Mouse (Mus musculus): Measurements from ENCODE around the gene C130074G19Rik. TPM values are rescaled to one million over a fixed set of nuclear protein-coding genes. Genes with fewer than 3 reads are reported as not detected.
A peak's percentile ranks its signal among the peaks of the same experiment; 100 is the strongest.

Gene C130074G19Rik
- total RNA-seq, 2 experiments from 2014 or later = 7.1 to 8.8 TPM

GRCm38 (mm10) chr1:184877306-184877705 is 5.7 kb downstream of the C130074G19Rik start:
- DNase-seq (ENCODE audit: low spot score in 2 of 2) = no peak

DNA sequence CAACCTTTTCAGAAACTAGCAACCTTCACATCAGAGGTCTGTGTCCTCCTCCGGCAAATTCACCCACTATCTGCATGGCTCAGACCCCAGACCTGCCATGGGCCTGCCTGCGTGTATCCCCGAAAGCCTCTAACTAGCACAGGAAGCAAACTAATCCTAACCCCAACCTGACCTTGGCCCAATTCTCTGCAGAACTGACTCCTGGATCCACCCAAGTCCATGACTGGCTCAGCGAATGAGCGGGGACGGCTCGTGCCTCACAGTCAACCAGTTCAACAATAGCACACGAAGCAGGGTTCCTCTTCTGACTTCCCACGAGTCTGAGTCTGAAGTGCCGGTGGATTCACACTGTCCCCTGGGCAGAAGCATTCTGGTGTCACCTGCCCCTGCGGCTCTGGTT is 9.1 kb downstream of the C130074G19Rik start:
- DNase-seq (ENCODE audit: low spot score in 2 of 2) = no peak

DNA sequence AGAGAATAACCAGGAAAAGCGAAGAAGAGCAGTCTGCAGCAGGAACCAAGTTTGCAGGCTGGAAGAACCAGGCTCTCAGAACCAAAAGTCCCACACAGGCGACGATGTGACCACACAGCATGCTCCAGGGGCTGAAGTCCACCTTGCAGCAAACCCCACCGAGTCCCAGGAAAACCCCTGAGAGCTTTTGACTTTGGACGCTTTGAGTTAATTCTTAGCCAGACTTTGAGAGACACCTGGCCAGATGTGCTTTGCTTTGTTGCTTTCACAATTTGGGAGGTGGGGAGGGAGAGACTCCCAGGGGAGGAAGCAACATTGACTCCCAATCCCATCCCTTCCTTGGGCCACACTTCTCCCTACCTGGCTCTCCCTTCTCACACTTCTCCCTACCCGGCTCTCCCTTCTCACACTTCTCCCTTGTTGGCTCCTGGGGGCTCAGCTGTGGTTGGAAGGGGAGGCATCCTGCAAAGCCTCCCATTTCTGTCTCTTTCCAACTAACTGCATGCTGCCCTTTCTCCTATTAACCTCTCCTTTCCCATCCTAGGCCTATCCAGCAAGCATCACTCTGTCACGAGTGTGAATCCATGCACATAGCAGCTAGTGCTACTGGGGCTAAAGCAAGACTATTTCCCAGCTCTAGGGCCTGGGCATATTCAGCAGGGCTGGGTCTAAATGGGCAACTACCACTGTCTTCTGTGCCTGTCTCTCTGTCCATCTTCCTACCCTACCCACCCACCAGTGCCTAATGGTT is 10.8 kb downstream of the C130074G19Rik start:
- DNase-seq (ENCODE audit: low spot score in 2 of 2) = no peak

DNA sequence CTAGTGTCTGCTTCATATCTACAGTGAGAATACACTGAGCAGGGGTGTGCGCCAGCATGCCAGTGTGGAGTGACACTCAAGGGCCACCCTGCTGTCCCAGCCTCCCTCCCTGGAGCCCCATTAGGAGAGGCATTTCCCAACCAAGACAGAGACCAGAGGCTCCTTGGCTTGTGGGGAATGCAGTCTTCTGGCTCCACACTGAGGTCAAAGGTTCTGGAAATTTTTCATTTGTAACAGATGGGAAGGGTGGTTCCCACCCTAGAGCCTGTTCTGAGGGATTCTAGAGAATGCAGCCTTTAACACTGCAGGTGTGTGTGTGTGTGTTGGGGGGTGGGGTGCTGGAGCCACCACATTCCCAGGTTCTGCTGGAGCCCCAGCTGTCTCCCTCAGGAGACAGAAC is 11.5 kb downstream of the C130074G19Rik start:
- DNase-seq (ENCODE audit: low spot score in 2 of 2) = no peak

DNA sequence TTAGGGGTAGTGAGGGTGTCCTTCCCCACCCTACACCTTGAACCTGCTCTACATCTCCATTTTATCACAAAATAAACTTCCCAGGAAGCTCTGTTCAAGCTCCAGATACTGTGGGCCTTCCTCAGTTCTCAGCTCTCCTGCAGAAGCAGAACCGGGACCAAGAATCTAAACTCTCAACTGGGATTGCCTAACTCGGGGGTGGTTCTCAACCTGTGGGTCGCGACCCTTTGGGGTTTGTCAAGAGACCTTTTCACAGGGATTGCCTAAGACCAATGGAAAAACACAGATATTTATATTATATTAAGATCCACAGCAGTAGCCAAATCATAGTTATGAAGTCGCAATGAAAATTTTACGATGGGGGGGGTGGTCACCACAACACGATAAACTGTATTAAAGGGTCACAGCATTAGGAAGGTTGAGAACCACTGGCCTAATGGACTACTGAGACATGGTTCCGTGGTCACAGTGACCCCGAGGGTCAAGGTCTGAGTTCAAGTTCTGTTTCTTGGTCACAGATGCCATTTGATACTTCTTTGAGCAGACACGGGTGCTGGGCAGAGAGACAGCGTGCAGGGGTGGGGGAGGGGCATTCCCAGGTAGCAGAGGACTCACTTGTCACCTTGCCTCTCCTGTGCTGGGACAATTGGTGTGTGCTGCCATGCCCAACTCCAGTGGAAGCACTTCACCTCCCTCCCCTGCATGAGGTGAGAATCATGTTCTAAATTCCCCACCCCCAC is 12.2 kb downstream of the C130074G19Rik start:
- no peak for DNase-seq (ENCODE audit: low spot score in 2 of 2)

GRCm38 (mm10) chr1:184869939-184870565 is 13.0 kb downstream of the C130074G19Rik start:
- DNase-seq (ENCODE audit: low spot score in 2 of 2) = no peak

DNA sequence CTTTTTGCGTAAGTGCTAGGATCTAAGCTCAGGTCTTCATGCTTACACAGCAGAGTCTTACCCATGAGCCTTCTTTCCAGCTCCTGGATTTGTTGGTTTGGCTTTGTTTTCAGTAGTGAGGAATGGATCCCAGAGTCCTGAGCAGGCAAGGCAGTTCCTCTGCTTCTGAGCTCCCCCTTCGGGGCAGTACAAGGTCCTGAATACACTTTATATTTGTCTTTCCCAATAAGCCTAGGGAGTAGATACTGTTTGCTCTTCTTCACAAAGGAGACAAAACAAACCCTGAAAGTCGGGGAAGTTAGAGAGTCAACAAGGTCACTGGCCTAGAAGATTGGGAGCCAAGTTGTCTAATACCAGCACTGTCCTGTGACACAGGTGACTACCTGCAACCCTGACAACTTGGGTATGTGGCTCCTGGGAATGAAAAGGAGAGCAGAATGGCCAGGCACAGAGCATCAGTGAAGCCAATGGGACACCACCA is 15.3 kb downstream of the C130074G19Rik start:
- DNase-seq (ENCODE audit: low spot score in 2 of 2) = no peak

DNA sequence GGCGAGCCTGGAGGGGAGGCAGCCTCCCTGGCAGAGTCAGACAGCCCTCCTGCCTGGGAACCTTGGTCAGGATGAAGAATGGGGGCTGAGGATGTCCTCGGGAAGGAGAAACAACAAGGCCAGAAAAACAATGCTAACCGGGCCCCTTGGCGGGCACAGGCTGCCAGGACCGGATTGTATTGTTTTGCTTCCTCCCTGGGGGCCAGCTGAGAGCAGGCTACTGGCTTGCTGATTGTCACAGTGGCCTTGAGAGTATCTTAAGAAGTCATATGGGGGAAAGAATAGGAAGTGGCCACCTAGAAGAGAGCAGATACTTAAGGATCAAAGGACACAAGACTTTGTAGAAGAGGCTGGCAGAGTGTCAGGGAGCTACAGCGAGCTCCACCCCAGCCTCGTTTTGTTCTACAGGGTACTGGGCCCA is 18.6 kb downstream of the C130074G19Rik start:
- DNase-seq (ENCODE audit: low spot score in 2 of 2) = no peak

GRCm38 (mm10) chr1:184862636-184863035 is 20.4 kb downstream of the C130074G19Rik start:
- DNase-seq (ENCODE audit: low spot score in 2 of 2) = no peak

GRCm38 (mm10) chr1:184861551-184861950 is 21.5 kb downstream of the C130074G19Rik start:
- DNase-seq (ENCODE audit: low spot score in 2 of 2) = no peak

DNA sequence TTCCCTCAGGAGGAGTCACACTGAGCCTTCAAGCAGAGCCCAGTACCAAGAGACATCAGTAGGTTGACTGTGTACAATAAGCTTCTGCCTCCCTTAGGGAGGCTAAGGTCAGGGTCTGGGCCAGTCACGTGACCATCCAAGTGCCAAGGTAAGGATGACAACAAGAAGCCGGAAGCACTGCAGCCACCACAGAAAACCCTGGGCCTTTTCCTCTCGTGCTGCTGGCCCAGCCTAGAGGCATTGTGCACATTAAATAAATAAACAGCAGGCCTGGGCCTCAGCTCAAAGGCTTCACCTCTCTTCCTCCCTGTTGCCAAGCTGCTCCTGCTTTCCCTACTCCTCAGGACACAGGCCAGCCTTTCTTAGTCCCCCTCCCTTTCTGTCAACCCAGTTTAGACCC is 22.7 kb downstream of the C130074G19Rik start:
- no peak for DNase-seq (ENCODE audit: low spot score in 2 of 2)

DNA sequence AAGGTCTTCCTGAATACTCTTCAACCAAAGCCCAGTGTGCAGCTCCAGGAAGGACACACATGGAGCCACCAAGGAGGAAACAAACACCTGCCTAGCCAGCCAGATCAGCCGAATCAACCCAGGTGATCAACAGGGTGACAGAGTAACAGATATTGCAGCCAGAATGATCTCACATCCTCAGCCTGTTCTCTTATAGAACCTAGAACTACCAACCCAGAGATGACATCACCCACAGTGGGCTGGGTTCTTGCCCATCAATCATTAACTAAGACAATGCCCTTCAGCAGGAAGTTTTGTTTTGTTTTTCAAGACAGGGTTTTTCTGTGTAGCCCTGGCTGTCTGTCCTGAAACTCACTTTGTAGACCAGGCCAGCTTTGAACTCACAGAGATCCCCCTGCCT is 24.8 kb downstream of the C130074G19Rik start:
- DNase-seq (ENCODE audit: low spot score in 2 of 2) = no peak

GRCm38 (mm10) chr1:184857216-184857615 is 25.8 kb downstream of the C130074G19Rik start:
- DNase-seq (ENCODE audit: low spot score in 2 of 2) = peak in 1 of 2 experiments; percentile 15

DNA sequence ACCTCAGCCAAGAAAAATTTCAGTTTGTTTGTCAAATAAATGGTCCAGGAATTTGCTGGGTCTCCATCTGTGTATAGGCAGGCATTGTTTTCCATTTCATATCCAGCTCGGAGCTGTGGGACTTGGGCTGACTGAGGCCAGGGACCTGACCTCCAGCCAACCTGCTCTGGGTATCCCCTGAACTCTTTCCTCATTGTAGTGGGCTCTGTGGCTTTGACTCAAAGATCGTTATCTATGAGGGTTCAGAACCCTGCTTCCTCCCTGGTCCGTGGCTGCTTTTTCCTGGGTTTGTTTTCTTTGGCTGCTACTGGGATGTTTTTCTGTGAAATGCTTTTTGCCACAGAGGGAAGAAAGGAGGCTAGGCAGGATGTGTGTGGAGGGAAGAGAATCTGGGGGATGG is 29.1 kb downstream of the C130074G19Rik start:
- no peak for DNase-seq (ENCODE audit: low spot score in 2 of 2)

DNA sequence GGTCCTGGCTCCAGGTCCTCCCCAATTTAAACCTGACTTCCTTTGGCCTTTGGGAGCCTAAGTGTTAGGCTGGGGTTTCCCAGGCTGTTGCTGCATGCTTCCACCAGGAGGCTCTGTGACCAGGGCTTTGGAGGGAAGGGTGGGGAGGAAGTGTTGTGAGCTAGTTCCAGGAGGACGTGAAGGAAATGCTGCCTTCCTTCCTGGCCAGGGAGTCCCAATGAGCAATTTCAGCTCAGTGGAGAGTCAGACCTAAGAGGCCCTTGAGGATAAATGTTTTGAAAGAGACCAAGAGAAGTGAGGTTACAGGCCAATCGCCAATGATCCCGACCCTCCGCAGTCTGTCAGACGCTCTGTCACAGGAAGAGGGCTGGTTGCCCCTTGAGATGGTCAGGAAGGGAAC is 29.7 kb downstream of the C130074G19Rik start:
- DNase-seq (ENCODE audit: low spot score in 2 of 2) = peak; percentile 32 to 67

DNA sequence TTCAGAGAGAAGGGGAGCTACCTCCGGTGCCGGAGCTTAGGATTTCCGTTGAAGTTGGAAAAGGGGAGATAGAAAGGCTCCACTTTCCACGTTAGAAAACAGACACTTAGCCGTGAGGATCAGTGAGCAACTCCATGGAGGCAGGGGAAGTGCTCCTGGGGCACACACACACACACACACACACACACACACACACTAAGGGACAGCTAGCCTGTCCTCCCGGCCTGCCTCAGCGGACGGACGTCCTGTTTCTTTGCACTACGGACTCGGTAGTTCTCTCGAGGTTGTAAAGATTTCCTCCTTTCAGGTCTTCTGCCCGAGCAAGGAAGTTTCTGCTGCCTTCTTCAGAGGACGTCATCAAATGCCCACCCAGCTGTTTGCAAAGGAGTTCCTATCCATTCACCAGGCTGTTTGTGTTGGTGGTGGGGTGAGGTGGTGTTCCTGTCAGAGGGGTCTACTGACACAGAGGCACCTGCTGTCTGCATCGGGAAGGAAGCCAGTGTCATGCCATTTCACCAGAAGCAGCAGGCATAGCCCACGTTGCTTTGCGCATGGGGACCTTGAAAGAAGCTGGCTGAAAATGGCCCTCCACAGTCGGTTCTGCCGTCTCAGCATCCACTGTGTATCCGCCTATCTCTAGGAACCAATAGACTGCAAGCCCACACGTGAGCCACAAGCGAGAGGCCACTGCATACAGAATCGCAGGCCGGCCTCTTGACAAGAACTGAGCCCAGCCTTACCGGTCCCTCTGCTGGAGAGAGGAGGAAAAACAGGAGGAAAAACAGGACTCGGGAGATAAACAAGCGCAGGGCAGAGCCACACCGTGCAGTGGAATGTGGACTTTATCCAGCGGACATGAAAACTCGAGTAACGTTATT is 31.0 kb downstream of the C130074G19Rik start:
- DNase-seq (ENCODE audit: low spot score in 2 of 2) = peak; percentile 59 to 86

- no peak for DNase-seq (ENCODE audit: low spot score in 2 of 2)
These were observed 31.9 kb downstream of the C130074G19Rik start for GRCm38 (mm10) chr1:184851166-184851565.

DNA sequence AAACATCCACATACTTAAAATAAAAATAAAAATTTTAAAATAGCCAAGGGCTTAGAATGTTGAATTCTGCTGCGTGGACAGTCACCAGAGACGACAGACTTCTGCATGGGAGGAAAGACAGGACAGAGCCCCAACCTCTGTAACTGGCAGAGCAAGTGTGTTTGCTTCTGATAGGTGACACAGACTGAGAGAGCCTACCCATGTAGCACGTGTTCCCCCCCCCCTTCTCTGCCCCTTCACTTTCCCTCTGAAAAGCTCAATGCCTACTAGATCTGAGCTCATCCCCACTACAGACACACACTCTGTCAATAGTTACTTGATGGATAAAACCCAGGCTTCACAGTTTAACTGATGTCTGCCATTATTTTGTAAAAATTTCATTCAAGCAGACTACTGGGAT is 36.0 kb downstream of the C130074G19Rik start:
- DNase-seq (ENCODE audit: low spot score in 2 of 2) = no peak

DNA sequence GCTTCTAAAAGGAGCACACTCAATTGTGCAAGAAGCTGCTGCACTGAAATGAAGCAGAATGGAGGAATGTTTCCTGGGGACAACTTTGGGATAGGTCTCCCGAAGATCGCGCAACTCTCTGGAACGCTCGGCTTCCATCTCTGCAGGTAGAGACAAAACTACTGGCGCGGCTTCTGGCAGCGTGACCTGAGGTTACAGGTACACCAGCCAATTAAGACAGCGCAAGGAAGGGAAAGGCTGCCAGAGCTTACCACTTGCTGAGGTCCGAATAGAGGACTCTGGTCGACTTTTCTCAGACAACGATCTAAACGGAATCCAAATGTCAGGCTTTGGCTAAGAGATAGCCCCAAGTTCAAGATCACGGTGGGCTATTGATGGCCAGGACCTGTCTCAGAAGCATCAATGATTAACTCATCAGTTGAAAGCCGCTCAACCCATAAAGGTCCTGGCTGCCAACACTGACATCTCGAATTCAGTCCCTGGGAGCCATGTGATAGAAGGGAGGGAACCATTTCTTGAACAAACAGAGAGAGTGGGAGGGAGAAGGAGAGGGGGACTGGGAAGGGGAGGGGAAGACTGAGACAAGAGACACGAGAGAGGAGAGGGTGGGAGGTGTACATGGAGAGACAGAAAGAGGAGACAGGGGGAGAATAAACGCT is 36.8 kb downstream of the C130074G19Rik start, which contains the start of gene Marc2:
Gene Marc2 (minus strand): TSS at position 360 of the 659 bp plus-strand sequence.
- no peak for DNase-seq (ENCODE audit: low spot score in 2 of 2)

Data from layer of hippocampus, adult 18-20 months (tissue).